In the genomic region with DNA sequence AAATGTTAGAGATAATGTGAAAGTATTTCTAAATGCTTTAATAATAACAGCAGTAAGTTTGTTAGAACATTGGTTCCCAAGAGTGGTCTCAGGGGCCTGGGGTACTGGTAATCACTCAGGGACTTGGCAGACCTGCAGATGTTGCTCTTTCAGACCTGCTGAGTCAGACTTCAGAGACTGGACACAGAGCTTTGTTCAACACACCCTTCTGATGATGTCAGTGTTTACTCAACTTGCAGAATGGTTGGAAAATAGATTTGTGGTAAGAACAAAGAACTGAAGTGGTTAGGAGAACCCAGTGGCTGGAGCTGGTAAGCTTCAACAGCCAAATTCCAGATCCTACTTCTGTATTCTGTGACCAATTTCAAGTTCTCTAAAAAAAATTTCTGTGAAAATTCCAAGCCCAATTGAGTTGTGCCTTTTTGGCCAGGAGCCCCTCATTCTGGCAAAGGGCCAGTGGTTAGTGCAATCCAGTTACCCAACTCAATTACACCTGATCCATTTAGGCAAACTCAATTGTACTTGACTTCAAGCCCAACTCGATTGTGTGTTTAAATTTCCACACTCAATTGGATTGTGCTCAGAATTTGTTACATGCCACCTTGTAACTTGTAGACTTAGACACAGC, we compare ENCODE assay signal across 16 mouse cellular contexts.
DNase-seq lines count a peak whose midpoint lies in the region; ATAC-seq lines count a peak whose summit lies in the region.
"Had no signal": no experiment of that assay in that cellular context is flagged by ENCODE, and none has a peak within 500 bp of the region (broad histone marks: within the 10 kb centered on the region; RNA-seq: fewer than 3 reads in every experiment).

No protein-coding gene starts in this region.

- DNase-seq in heart, adult 9 months (ENCODE audit: low spot score in 2 of 2): peak; percentile 8 to 14
- DNase-seq in heart, embryonic 10.5 days (ENCODE audit: low spot score): no peak
- peak; percentile 51 for DNase-seq in MN1 (ENCODE audit: low spot score)
- peak; percentile 27 for DNase-seq in gastrocnemius, adult 18-20 months (ENCODE audit: low spot score)
- DNase-seq in c-Kit-positive CD71-positive TER-119-positive erythroid progenitor cells, embryonic 14.5 days (ENCODE audit: low spot score): no peak
- no peak for DNase-seq in urinary bladder, postnatal 10 days (ENCODE audit: low spot score)
- DNase-seq in thymus, postnatal 10 days (ENCODE audit: low spot score in 2 of 2): no peak
- DNase-seq: cerebellum, adult 11 months; layer of hippocampus, postnatal 36 days; thymus, adult 18-20 months had no signal

- WGBS in heart, embryonic 10.5 days: 85% methylated on average over 1 of the region's 1 CpGs
- 21% methylated on average over 1 of the region's 1 CpGs for WGBS in lung, embryonic 16.5 days

- H3K4me1 ChIP-seq in heart, embryonic 10.5 days: no peaks in the 10 kb centered on the region
- no peaks in the 10 kb centered on the region; the same call in 1 of the 2 replicates for H3K4me1 ChIP-seq in lung, embryonic 16.5 days (replicated peaks; ENCODE audit: control insufficient read depth, insufficient read depth, low read length)
- H3K4me1 ChIP-seq: embryonic facial prominence, embryonic 15.5 days had no signal

- no peak overlapping the region for H3K4me2 ChIP-seq in lung, embryonic 16.5 days (ENCODE audit: low read depth, low read length)
- H3K4me2 ChIP-seq: embryonic facial prominence, embryonic 15.5 days had no signal

- H3K36me3 ChIP-seq in heart, embryonic 10.5 days: no peaks in the 10 kb centered on the region
- H3K36me3 ChIP-seq in lung, embryonic 16.5 days (ENCODE audit: control insufficient read depth, insufficient read depth, low read length): no peaks in the 10 kb centered on the region
- H3K36me3 ChIP-seq: embryonic facial prominence, embryonic 15.5 days had no signal

- H3K4me3 ChIP-seq in heart, embryonic 10.5 days: no peak overlapping the region
- no peak overlapping the region for H3K4me3 ChIP-seq in lung, embryonic 16.5 days (ENCODE audit: low read length)
- H3K4me3 ChIP-seq: embryonic facial prominence, embryonic 15.5 days; myocyte had no signal

- no peak overlapping the region for H3K9ac ChIP-seq in lung, embryonic 16.5 days (ENCODE audit: low read length)
- H3K9ac ChIP-seq: embryonic facial prominence, embryonic 15.5 days; liver, embryonic 14.5 days had no signal

- peak; percentile 71 for ATAC-seq in lung, embryonic 16.5 days (ENCODE audit: low read depth)
- ATAC-seq: CD4-positive, CD25-positive, alpha-beta regulatory T cell, adult 4 months; inflammation-experienced regulatory T-cells, adult 6 months had no signal

- H3K27ac ChIP-seq in heart, embryonic 10.5 days: no peak overlapping the region
- H3K27ac ChIP-seq in lung, embryonic 16.5 days (ENCODE audit: low read length): no peak overlapping the region; the same call in 1 of the 2 replicates
- H3K27ac ChIP-seq: embryonic facial prominence, embryonic 15.5 days; liver, embryonic 14.5 days had no signal

- H3K27me3 ChIP-seq in heart, embryonic 10.5 days (ENCODE audit: insufficient read depth, poor library complexity, severe bottlenecking): no peaks in the 10 kb centered on the region
- H3K27me3 ChIP-seq in lung, embryonic 16.5 days (ENCODE audit: control insufficient read depth, insufficient read depth, low read depth, low read length): no peaks in the 10 kb centered on the region
- H3K27me3 ChIP-seq: embryonic facial prominence, embryonic 15.5 days had no signal

- H3K9me3 ChIP-seq in heart, embryonic 10.5 days: no peaks in the 10 kb centered on the region
- no peaks in the 10 kb centered on the region for H3K9me3 ChIP-seq in lung, embryonic 16.5 days (ENCODE audit: control insufficient read depth, low read length)
- H3K9me3 ChIP-seq: embryonic facial prominence, embryonic 15.5 days had no signal

Comparison
In these comparisons a context has a peak if more than half of its experiments do, and no peak if none do; other contexts are left out.
1. DNase-seq: peak in heart, adult 9 months (2 of 2), MN1 (single experiment) and gastrocnemius, adult 18-20 months (single experiment); none in heart, embryonic 10.5 days (single experiment), c-Kit-positive CD71-positive TER-119-positive erythroid progenitor cells, embryonic 14.5 days (single experiment), urinary bladder, postnatal 10 days (single experiment) and thymus, postnatal 10 days (0 of 2).